In genomic region chr15:4605630-4606029, GRCm38 (mm10) we compare ENCODE assay signal across 25 mouse cellular contexts.
DNase-seq lines count a peak whose midpoint lies in the region; ATAC-seq and TF ChIP-seq lines count a peak whose summit lies in the region.
"Had no signal": no experiment of that assay in that cellular context is flagged by ENCODE, and none has a peak within 500 bp of the region (broad histone marks: within the 10 kb centered on the region; RNA-seq: fewer than 3 reads in every experiment).

No protein-coding gene starts in this region.

- intact Hi-C loops in heart, adult 2 months (cut with DNase I), result no loop called here

- H3K79me2 ChIP-seq in heart, adult 2 months (replicated peaks; ENCODE audit: control insufficient read depth, insufficient read depth, low read length), result no peaks in the 10 kb centered on the region

- no peak overlapping the region for H3K4me2 ChIP-seq in kidney, embryonic 14.5 days (replicated peaks; ENCODE audit: low read depth, low read length)
- no peak overlapping the region for H3K4me2 ChIP-seq in lung, postnatal 0 days (replicated peaks; ENCODE audit: low read depth, low read length)
- no peak overlapping the region for H3K4me2 ChIP-seq in stomach, embryonic 16.5 days (ENCODE audit: low read depth, low read length)
- H3K4me2 ChIP-seq: forebrain, embryonic 13.5 days; hindbrain, embryonic 14.5 days; limb, embryonic 12.5 days; liver, embryonic 15.5 days; midbrain, embryonic 12.5 days; neural tube, embryonic 13.5 days had no signal

- H3K36me3 ChIP-seq in heart, adult 2 months (ENCODE audit: control insufficient read depth, insufficient read depth, low read length), result no peaks in the 10 kb centered on the region
- no peaks in the 10 kb centered on the region for H3K36me3 ChIP-seq in kidney, embryonic 14.5 days (ENCODE audit: control insufficient read depth, insufficient read depth, low read length)
- H3K36me3 ChIP-seq in lung, postnatal 0 days (ENCODE audit: insufficient read depth, low read length), result no peaks in the 10 kb centered on the region
- H3K36me3 ChIP-seq in stomach, embryonic 16.5 days (ENCODE audit: control insufficient read depth, insufficient read depth, low read length), result no peaks in the 10 kb centered on the region
- H3K36me3 ChIP-seq: limb, embryonic 12.5 days; liver, embryonic 15.5 days; midbrain, embryonic 12.5 days; neural tube, embryonic 13.5 days had no signal

- H3K4me1 ChIP-seq in heart, adult 2 months (ENCODE audit: control insufficient read depth, insufficient read depth, low read length), result no peaks in the 10 kb centered on the region
- no peaks in the 10 kb centered on the region for H3K4me1 ChIP-seq in kidney, embryonic 14.5 days (ENCODE audit: control insufficient read depth, insufficient read depth, low read length)
- H3K4me1 ChIP-seq in lung, postnatal 0 days (ENCODE audit: insufficient read depth, low read depth, low read length), result no peaks in the 10 kb centered on the region
- H3K4me1 ChIP-seq in lung, adult 2 months (ENCODE audit: control insufficient read depth, insufficient read depth, low read length), result no peaks in the 10 kb centered on the region
- H3K4me1 ChIP-seq in stomach, embryonic 16.5 days (ENCODE audit: control insufficient read depth, insufficient read depth, low read length), result no peaks in the 10 kb centered on the region
- H3K4me1 ChIP-seq: forebrain, embryonic 13.5 days; limb, embryonic 12.5 days; liver, embryonic 15.5 days; megakaryocyte, embryonic 14.5 days; midbrain, embryonic 12.5 days; neural tube, embryonic 13.5 days had no signal

- peak; percentile 35; the same call in 1 of the 2 replicates for ATAC-seq in kidney, embryonic 14.5 days (ENCODE audit: low FRiP score, low TSS enrichment)
- ATAC-seq in lung, postnatal 0 days, result no peak
- ATAC-seq in stomach, embryonic 16.5 days (ENCODE audit: insufficient read depth, low FRiP score), result peak; percentile 50; the same call in 1 of the 2 replicates
- ATAC-seq: CD4-positive, CD25-positive, alpha-beta regulatory T cell, adult 4 months; forebrain, embryonic 13.5 days had no signal

- no peaks in the 10 kb centered on the region for H3K27me3 ChIP-seq in heart, adult 2 months (ENCODE audit: control insufficient read depth, insufficient read depth, low read length)
- H3K27me3 ChIP-seq in kidney, embryonic 14.5 days (ENCODE audit: control insufficient read depth, insufficient read depth, low read length), result no peaks in the 10 kb centered on the region
- no peaks in the 10 kb centered on the region for H3K27me3 ChIP-seq in lung, postnatal 0 days (replicated peaks; ENCODE audit: insufficient read depth, low read length)
- H3K27me3 ChIP-seq in stomach, embryonic 16.5 days (ENCODE audit: control insufficient read depth, insufficient read depth, low read length), result no peaks in the 10 kb centered on the region
- H3K27me3 ChIP-seq: forebrain, embryonic 13.5 days; limb, embryonic 12.5 days; liver, embryonic 15.5 days; megakaryocyte, embryonic 14.5 days; midbrain, embryonic 12.5 days; neural tube, embryonic 13.5 days had no signal

- H3K9ac ChIP-seq in heart, adult 2 months (ENCODE audit: low read depth, low read length), result no peak overlapping the region
- H3K9ac ChIP-seq in kidney, embryonic 14.5 days (ENCODE audit: low read depth, low read length), result no peak overlapping the region
- H3K9ac ChIP-seq in lung, postnatal 0 days (replicated peaks; ENCODE audit: low read depth), result no peak overlapping the region
- no peak overlapping the region for H3K9ac ChIP-seq in stomach, embryonic 16.5 days (ENCODE audit: low read length)
- H3K9ac ChIP-seq: forebrain, embryonic 13.5 days; hindbrain, embryonic 14.5 days; limb, embryonic 12.5 days; liver, embryonic 15.5 days; midbrain, embryonic 12.5 days; neural tube, embryonic 13.5 days had no signal

- TF ChIP-seq CTCF in heart, adult 2 months (IDR thresholded peaks at IDR 0.05), result no peak
- TF ChIP-seq CTCF in lung, postnatal 0 days (IDR thresholded peaks at IDR 0.05), result no peak
- no peak for TF ChIP-seq CTCF in lung, adult 2 months (IDR thresholded peaks at IDR 0.05; ENCODE audit: insufficient read depth, low read length)

- TF ChIP-seq EP300 in heart, adult 2 months (IDR thresholded peaks at IDR 0.05; ENCODE audit: insufficient read depth, low read depth, low read length), result no peak
- no peak for TF ChIP-seq EP300 in lung, postnatal 0 days (IDR thresholded peaks at IDR 0.05)

- no peak for TF ChIP-seq POLR2A in heart, adult 2 months (IDR thresholded peaks at IDR 0.05; ENCODE audit: insufficient read depth, low read depth, low read length)
- no peak for TF ChIP-seq POLR2A in lung, adult 2 months (IDR thresholded peaks at IDR 0.05; ENCODE audit: borderline replicate concordance, extremely low read depth, low read depth, low read length)

- DNase-seq in heart, adult 18-20 months, result peak; percentile 6 to 9
- DNase-seq in heart, adult 2 months, result no peak
- no peak for DNase-seq in kidney, postnatal 4 days
- DNase-seq in lung, postnatal 0 days (ENCODE audit: low spot score), result peak; percentile 48
- no peak for DNase-seq in lung, adult 2 months
- no peak for DNase-seq in spleen, postnatal 14 days (ENCODE audit: low spot score in 2 of 2)
- DNase-seq: adrenal gland, adult 2 months; adrenal gland, postnatal 36 days; cerebellum, adult 2 months; cerebellum, postnatal 14 days; gastrocnemius, postnatal 25 days; kidney, adult 9 months; right cerebral cortex, postnatal 4 days had no signal

- 64% methylated on average over 6 of the region's 6 CpGs for WGBS in heart, adult 2 months
- WGBS in kidney, embryonic 14.5 days, result 53% methylated on average over 6 of the region's 6 CpGs
- 54% methylated on average over 6 of the region's 6 CpGs for WGBS in lung, postnatal 0 days
- 62% methylated on average over 6 of the region's 6 CpGs for WGBS in lung, adult 2 months
- 45% methylated on average over 6 of the region's 6 CpGs for WGBS in stomach, embryonic 16.5 days

- H3K4me3 ChIP-seq in heart, adult 2 months, result no peak overlapping the region
- no peak overlapping the region for H3K4me3 ChIP-seq in kidney, embryonic 14.5 days (ENCODE audit: low read length)
- H3K4me3 ChIP-seq in lung, postnatal 0 days (ENCODE audit: low read depth, low read length), result no peak overlapping the region
- no peak overlapping the region for H3K4me3 ChIP-seq in lung, adult 2 months (replicated peaks; ENCODE audit: extremely low read depth, low read depth, low read length)
- H3K4me3 ChIP-seq in stomach, embryonic 16.5 days (replicated peaks; ENCODE audit: low read length), result no peak overlapping the region
- H3K4me3 ChIP-seq: forebrain, embryonic 13.5 days; layer of hippocampus, adult 2 months; left cerebral cortex, adult 2 months; limb, embryonic 12.5 days; liver, embryonic 15.5 days; megakaryocyte, embryonic 14.5 days; midbrain, embryonic 12.5 days; neural tube, embryonic 13.5 days had no signal

- H3K9me3 ChIP-seq in kidney, embryonic 14.5 days (ENCODE audit: control insufficient read depth, low read length), result no peaks in the 10 kb centered on the region
- H3K9me3 ChIP-seq in lung, postnatal 0 days (ENCODE audit: low read length), result no peaks in the 10 kb centered on the region
- no peaks in the 10 kb centered on the region for H3K9me3 ChIP-seq in stomach, embryonic 16.5 days (replicated peaks; ENCODE audit: control insufficient read depth, low read length)
- H3K9me3 ChIP-seq: forebrain, embryonic 13.5 days; limb, embryonic 12.5 days; liver, embryonic 15.5 days; midbrain, embryonic 12.5 days; neural tube, embryonic 13.5 days had no signal

- H3K27ac ChIP-seq in heart, adult 2 months, result no peak overlapping the region
- H3K27ac ChIP-seq in kidney, embryonic 14.5 days (ENCODE audit: low read depth, low read length), result no peak overlapping the region
- H3K27ac ChIP-seq in lung, postnatal 0 days (ENCODE audit: low read length), result no peak overlapping the region
- H3K27ac ChIP-seq in stomach, embryonic 16.5 days (ENCODE audit: low read length), result no peak overlapping the region
- H3K27ac ChIP-seq: forebrain, embryonic 13.5 days; hindbrain, embryonic 14.5 days; layer of hippocampus, adult 2 months; left cerebral cortex, adult 2 months; limb, embryonic 12.5 days; liver, embryonic 15.5 days; midbrain, embryonic 12.5 days; neural tube, embryonic 13.5 days had no signal

Comparison
In these comparisons a context has a peak if more than half of its experiments do, and no peak if none do; other contexts are left out.
1. DNase-seq: peak in heart, adult 18-20 months (2 of 2) and lung, postnatal 0 days (single experiment); none in heart, adult 2 months (0 of 2), kidney, postnatal 4 days (0 of 2), lung, adult 2 months (single experiment) and spleen, postnatal 14 days (0 of 2).